Mouse (Mus musculus): ENCODE measurements around the gene Arfgap1. TPM values are rescaled to one million over a fixed set of nuclear protein-coding genes. Genes with fewer than 3 reads are reported as not detected.

Arfgap1 gene
- 86.6 and 92.4 TPM in 2 replicates for polyA plus RNA-seq (2014; fragmentation: Nextera tagmentation; extraction: Ambion mirVana)

GRCm38 (mm10) chr2:180967010-180967763, at the start of gene Arfgap1:
Gene Arfgap1, plus strand, starts transcription at chr2:180967225.
- Histone ChIP-seq H3K27me3 (ENCODE audit: control insufficient read depth, insufficient read depth, low read length) (no peaks in the 10 kb centered on the region), H3K4me3 (replicated peaks; ENCODE audit: low read depth, low read length) (peak within 1 kb of the TSS; percentile 76), H3K4me1 (ENCODE audit: control insufficient read depth, insufficient read depth, low read length) (peaks cover 10% of the 10 kb centered on the region), H3K9ac (replicated peaks; ENCODE audit: low read length) (peak within 1 kb of the TSS; percentile 88), H3K9me3 (ENCODE audit: control insufficient read depth, low read length) (no peaks in the 10 kb centered on the region), H3K36me3 (ENCODE audit: control insufficient read depth, insufficient read depth, low read length) (peaks cover 17% of the 10 kb centered on the region), H3K4me2 (ENCODE audit: low read length) (peak within 1 kb of the TSS; percentile 87), H3K27ac (replicated peaks; ENCODE audit: low read depth, low read length) (peak within 1 kb of the TSS; percentile 80)
- peak; percentile 95 for DNase-seq
- under 1% methylated on average over 57 of the region's 57 CpGs for WGBS
- ATAC-seq (ENCODE audit: low FRiP score, low TSS enrichment), result peak; percentile 87

DNA sequence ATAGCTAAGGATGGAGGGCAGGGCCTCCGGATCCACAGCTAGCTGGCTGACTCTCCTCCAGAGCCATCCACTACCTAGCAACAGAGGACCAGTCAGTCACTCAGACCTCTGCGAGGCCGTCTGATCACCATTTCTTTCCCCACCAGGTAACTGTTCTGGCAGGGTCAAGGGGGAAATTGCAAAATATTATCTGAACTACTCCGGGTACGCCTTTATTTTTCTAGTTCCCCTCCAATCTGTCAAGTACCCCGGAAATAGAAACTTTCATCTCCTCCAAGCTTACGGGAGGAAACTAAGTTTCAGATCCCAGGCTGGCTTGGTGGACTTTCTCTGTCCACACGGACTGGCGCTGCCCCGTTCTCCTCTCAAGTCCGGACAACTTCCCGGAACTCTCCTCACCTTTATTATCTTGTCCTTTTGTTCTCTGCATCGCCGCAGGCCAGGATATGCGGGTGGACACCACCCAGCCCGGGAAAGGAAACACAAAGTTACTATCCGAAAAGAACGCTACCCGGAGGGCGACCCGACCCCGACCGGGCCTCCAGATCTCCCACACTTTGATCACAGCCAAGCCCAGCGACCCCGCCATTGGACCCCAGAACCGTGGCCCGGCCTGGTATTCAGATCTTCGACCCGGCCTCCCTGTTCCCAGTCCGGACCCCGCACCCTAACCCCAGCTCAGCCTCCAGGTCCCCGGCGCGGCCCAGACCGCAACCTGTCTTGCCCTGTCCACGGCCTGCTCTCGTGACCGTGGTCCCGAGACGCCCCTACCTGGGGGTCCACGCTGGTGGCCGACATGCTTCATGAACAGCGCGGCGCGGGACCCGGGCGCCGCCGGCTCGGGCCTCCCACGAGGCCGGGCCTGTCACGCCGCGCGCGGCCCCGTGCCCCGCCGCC, 46.9 kb upstream of the Arfgap1 start:
- peak overlapping the region; percentile 95 for H3K9ac ChIP-seq (replicated peaks; ENCODE audit: low read length)
- peak; percentile 74 for ATAC-seq (ENCODE audit: low FRiP score, low TSS enrichment)
- H3K4me3 ChIP-seq (replicated peaks; ENCODE audit: low read depth, low read length), result peak overlapping the region; percentile 98
- no peaks in the 10 kb centered on the region for H3K27me3 ChIP-seq (ENCODE audit: control insufficient read depth, insufficient read depth, low read length)
- WGBS, result 1% methylated on average over 61 of the region's 61 CpGs
- peak overlapping the region; percentile 70 for H3K27ac ChIP-seq (replicated peaks; ENCODE audit: low read depth, low read length)
- peaks cover 9% of the 10 kb centered on the region; the same call in 1 of the 2 replicates for H3K4me1 ChIP-seq (ENCODE audit: control insufficient read depth, insufficient read depth, low read length)
- H3K4me2 ChIP-seq (ENCODE audit: low read length), result peak overlapping the region; percentile 93
- H3K9me3 ChIP-seq (ENCODE audit: control insufficient read depth, low read length), result no peaks in the 10 kb centered on the region
- DNase-seq, result no peak
- H3K36me3 ChIP-seq (ENCODE audit: control insufficient read depth, insufficient read depth, low read length), result peaks cover 34% of the 10 kb centered on the region

- Histone ChIP-seq H3K4me2 (ENCODE audit: low read length) (peak within 1 kb of the TSS; percentile 93), H3K4me1 (ENCODE audit: control insufficient read depth, insufficient read depth, low read length) (peaks cover 9% of the 10 kb centered on the region; the same call in 1 of the 2 replicates), H3K36me3 (ENCODE audit: control insufficient read depth, insufficient read depth, low read length) (peaks cover 27% of the 10 kb centered on the region), H3K27ac (replicated peaks; ENCODE audit: low read depth, low read length) (peak within 1 kb of the TSS; percentile 70), H3K9me3 (ENCODE audit: control insufficient read depth, low read length) (no peaks in the 10 kb centered on the region), H3K9ac (replicated peaks; ENCODE audit: low read length) (peak within 1 kb of the TSS; percentile 95), H3K27me3 (ENCODE audit: control insufficient read depth, insufficient read depth, low read length) (no peaks in the 10 kb centered on the region), H3K4me3 (replicated peaks; ENCODE audit: low read depth, low read length) (peak within 1 kb of the TSS; percentile 98)
- peak; percentile 94 for ATAC-seq (ENCODE audit: low FRiP score, low TSS enrichment)
- DNase-seq, result peak; percentile 99
- WGBS, result under 1% methylated on average over 56 of the region's 56 CpGs
Measured at GRCm38 (mm10) chr2:180920810-180921400, 46.1 kb upstream of the Arfgap1 start, which contains the start of gene Ythdf1. Gene Ythdf1, minus strand, starts transcription at chr2:180920949.

DNA sequence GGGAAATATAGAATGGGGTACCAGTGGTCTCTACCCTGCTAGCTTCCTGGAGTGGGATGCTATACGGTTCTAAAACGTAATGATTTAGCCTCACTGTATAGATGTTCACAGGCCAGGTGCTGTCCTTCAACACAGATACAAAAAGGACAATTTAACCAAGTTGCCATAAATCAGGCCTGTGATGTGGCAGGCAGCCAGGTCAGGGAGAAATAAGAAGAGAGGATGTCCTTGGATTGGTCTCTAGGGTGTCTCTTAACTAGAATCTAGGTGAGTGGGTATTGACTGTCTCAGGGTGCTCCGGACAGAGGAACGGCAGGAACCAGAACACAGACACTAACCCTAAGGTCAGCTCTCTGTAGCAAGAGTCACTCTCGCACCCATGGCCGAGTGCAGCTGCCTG, 44.3 kb upstream of the Arfgap1 start:
- H3K9ac ChIP-seq (replicated peaks; ENCODE audit: low read length), result no peak overlapping the region
- H3K36me3 ChIP-seq (ENCODE audit: control insufficient read depth, insufficient read depth, low read length), result peaks cover 11% of the 10 kb centered on the region
- H3K9me3 ChIP-seq (ENCODE audit: control insufficient read depth, low read length), result no peaks in the 10 kb centered on the region
- no peak overlapping the region for H3K4me3 ChIP-seq (replicated peaks; ENCODE audit: low read depth, low read length)
- WGBS, result 89% methylated on average over 6 of the region's 6 CpGs
- no peak overlapping the region for H3K4me2 ChIP-seq (ENCODE audit: low read length)
- no peaks in the 10 kb centered on the region for H3K27me3 ChIP-seq (ENCODE audit: control insufficient read depth, insufficient read depth, low read length)
- peaks cover 9% of the 10 kb centered on the region; the same call in 1 of the 2 replicates for H3K4me1 ChIP-seq (ENCODE audit: control insufficient read depth, insufficient read depth, low read length)
- no peak overlapping the region for H3K27ac ChIP-seq (replicated peaks; ENCODE audit: low read depth, low read length)
- DNase-seq, result no peak
- ATAC-seq (ENCODE audit: low FRiP score, low TSS enrichment), result no peak

- H3K4me3 ChIP-seq (replicated peaks; ENCODE audit: low read depth, low read length), result no peak overlapping the region
- H3K9me3 ChIP-seq (ENCODE audit: control insufficient read depth, low read length), result no peaks in the 10 kb centered on the region
- no peaks in the 10 kb centered on the region for H3K36me3 ChIP-seq (ENCODE audit: control insufficient read depth, insufficient read depth, low read length)
- ATAC-seq (ENCODE audit: low FRiP score, low TSS enrichment) (no peak), DNase-seq (peak; percentile 89)
- H3K4me2 ChIP-seq (ENCODE audit: low read length), result no peak overlapping the region
- H3K27ac ChIP-seq (replicated peaks; ENCODE audit: low read depth, low read length), result no peak overlapping the region
- 4% methylated on average over 4 of the region's 4 CpGs for WGBS
- H3K9ac ChIP-seq (replicated peaks; ENCODE audit: low read length), result no peak overlapping the region
- no peaks in the 10 kb centered on the region for H3K4me1 ChIP-seq (ENCODE audit: control insufficient read depth, insufficient read depth, low read length)
- H3K27me3 ChIP-seq (ENCODE audit: control insufficient read depth, insufficient read depth, low read length), result no peaks in the 10 kb centered on the region
Measured at GRCm38 (mm10) chr2:180925176-180925575, 41.8 kb upstream of the Arfgap1 start.

DNA sequence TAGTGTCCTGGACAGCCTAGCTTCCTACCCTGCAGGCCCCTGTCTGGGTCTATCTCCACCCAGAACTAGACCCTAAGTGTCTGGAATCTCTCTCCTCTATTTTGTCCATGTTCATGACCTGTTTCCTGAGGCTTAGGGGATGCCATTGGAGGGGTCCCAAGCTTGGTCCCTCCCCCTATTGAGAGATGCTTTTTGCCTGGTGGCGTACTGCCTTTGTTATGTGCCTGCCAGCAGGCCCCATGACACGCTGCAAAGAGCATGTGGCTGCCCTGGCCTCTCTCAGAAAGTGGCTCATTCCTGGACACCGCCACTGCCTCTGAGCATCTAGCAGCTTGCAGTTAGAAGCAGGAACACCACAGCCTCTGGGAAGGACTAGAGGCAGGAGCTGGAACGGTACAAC, 38.3 kb upstream of the Arfgap1 start, which contains the start of gene Birc7:
TSS of gene Birc7 (plus strand) at position 301 of the 400 bp plus-strand sequence.
- ATAC-seq (ENCODE audit: low FRiP score, low TSS enrichment), result no peak
- 35% methylated on average over 4 of the region's 4 CpGs for WGBS
- no peak within 1 kb of the TSS for H3K4me2 ChIP-seq (ENCODE audit: low read length)

DNA sequence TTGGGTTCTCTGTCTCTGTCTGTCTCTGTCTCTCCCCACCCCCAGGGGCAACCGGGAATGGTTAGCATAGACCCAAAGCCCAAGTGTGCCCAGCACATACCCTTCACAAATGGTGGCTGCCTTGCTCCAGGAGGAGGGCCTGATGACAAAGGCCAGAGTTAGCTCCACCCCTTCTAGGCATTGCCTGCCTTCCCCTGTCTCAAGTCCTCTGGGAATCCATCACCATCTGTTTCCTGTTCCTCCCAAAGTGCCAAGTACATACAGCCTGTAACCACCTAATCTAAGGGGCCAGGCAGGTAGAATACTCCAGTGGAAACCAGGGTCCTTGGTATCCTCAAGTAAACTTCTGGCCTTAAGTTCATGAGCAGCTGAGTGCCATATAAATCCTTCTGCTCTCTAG, 34.6 kb upstream of the Arfgap1 start:
- peak; percentile 22 for DNase-seq

More for the DNA sequence above, 38.3 kb upstream of the Arfgap1 start, which contains the start of gene Birc7:
- Histone ChIP-seq H3K27me3 (ENCODE audit: control insufficient read depth, insufficient read depth, low read length) (no peaks in the 10 kb centered on the region), H3K36me3 (ENCODE audit: control insufficient read depth, insufficient read depth, low read length) (no peaks in the 10 kb centered on the region; the same call in 1 of the 2 replicates), H3K4me1 (ENCODE audit: control insufficient read depth, insufficient read depth, low read length) (no peaks in the 10 kb centered on the region), H3K4me3 (replicated peaks; ENCODE audit: low read depth, low read length) (no peak within 1 kb of the TSS), H3K9ac (replicated peaks; ENCODE audit: low read length) (no peak within 1 kb of the TSS), H3K9me3 (ENCODE audit: control insufficient read depth, low read length) (no peaks in the 10 kb centered on the region), H3K27ac (replicated peaks; ENCODE audit: low read depth, low read length) (0 out of 2 replicates have a peak within 1 kb of the TSS, but pooled peaks have one; percentile 13)
- DNase-seq, result no peak

GRCm38 (mm10) chr2:180940187-180940586, 26.8 kb upstream of the Arfgap1 start:
- Histone ChIP-seq H3K4me1 (ENCODE audit: control insufficient read depth, insufficient read depth, low read length) (no peaks in the 10 kb centered on the region), H3K4me3 (replicated peaks; ENCODE audit: low read depth, low read length) (no peak overlapping the region), H3K36me3 (ENCODE audit: control insufficient read depth, insufficient read depth, low read length) (peaks cover 37% of the 10 kb centered on the region; the same call in 1 of the 2 replicates), H3K27me3 (ENCODE audit: control insufficient read depth, insufficient read depth, low read length) (no peaks in the 10 kb centered on the region), H3K4me2 (ENCODE audit: low read length) (no peak overlapping the region), H3K9me3 (ENCODE audit: control insufficient read depth, low read length) (no peaks in the 10 kb centered on the region), H3K27ac (replicated peaks; ENCODE audit: low read depth, low read length) (no peak overlapping the region), H3K9ac (replicated peaks; ENCODE audit: low read length) (no peak overlapping the region)
- DNase-seq, result no peak
- ATAC-seq (ENCODE audit: low FRiP score, low TSS enrichment), result no peak

More for the DNA sequence above, 34.6 kb upstream of the Arfgap1 start:
- no peak overlapping the region for H3K9ac ChIP-seq (replicated peaks; ENCODE audit: low read length)
- WGBS, result 82% methylated on average over 1 of the region's 1 CpGs
- no peaks in the 10 kb centered on the region for H3K27me3 ChIP-seq (ENCODE audit: control insufficient read depth, insufficient read depth, low read length)
- no peak overlapping the region for H3K4me3 ChIP-seq (replicated peaks; ENCODE audit: low read depth, low read length)
- peaks cover 16% of the 10 kb centered on the region; the same call in 1 of the 2 replicates for H3K36me3 ChIP-seq (ENCODE audit: control insufficient read depth, insufficient read depth, low read length)
- H3K4me2 ChIP-seq (ENCODE audit: low read length), result no peak overlapping the region
- no peaks in the 10 kb centered on the region for H3K4me1 ChIP-seq (ENCODE audit: control insufficient read depth, insufficient read depth, low read length)
- ATAC-seq (ENCODE audit: low FRiP score, low TSS enrichment), result no peak
- H3K9me3 ChIP-seq (ENCODE audit: control insufficient read depth, low read length), result no peaks in the 10 kb centered on the region
- no peak overlapping the region for H3K27ac ChIP-seq (replicated peaks; ENCODE audit: low read depth, low read length)
